Mouse (Mus musculus) intestine, embryonic 14.5 days (tissue): ENCODE results near the gene Ccdc13. TPM values are rescaled to one million over a fixed set of nuclear protein-coding genes. Genes with fewer than 3 reads are reported as not detected.

Experiments
- ATAC-seq: fragments of 200-750 bp; cut with Nextera tagmentation; replicated peaks from 2 replicates; pipeline ENCODE4 v1.8.0; 2017; ENCODE audit warnings: low read depth, moderate number of reproducible peaks, moderate TSS enrichment, moderate library complexity; ENCODE audit not compliant: low FRiP score, low TSS enrichment
- DNase-seq: peaks from one replicate; pipeline ENCODE4 v3.0.0-alpha.2; 2018; ENCODE audit warnings: low spot score
- H3K27ac ChIP-seq: fragments of 300-500 bp; sonication (generic); 2 replicates; pipeline ENCODE4 v1.5.1; 2014; ENCODE audit warnings: low read depth, mild to moderate bottlenecking, control low read depth
- H3K27me3 ChIP-seq: fragments of 300-500 bp; sonication (generic); replicated peaks from 2 replicates; pipeline ENCODE4 v1.6.1; 2014; ENCODE audit warnings: low read length, control low read depth; ENCODE audit not compliant: control insufficient read depth, insufficient read depth
- H3K36me3 ChIP-seq: fragments of 300-500 bp; sonication (generic); 2 replicates; pipeline ENCODE4 v1.6.1; 2014; ENCODE audit warnings: low read length, control low read depth; ENCODE audit not compliant: control insufficient read depth, insufficient read depth
- H3K4me1 ChIP-seq: fragments of 300-500 bp; sonication (generic); replicated peaks from 2 replicates; pipeline ENCODE4 v1.6.1; 2014; ENCODE audit warnings: low read length, control low read depth, mixed read lengths; ENCODE audit not compliant: control insufficient read depth, insufficient read depth
- H3K4me2 ChIP-seq: fragments of 300-500 bp; sonication (generic); 2 replicates; pipeline ENCODE4 v1.6.1; 2014; ENCODE audit warnings: low read length
- H3K4me3 ChIP-seq: fragments of 300-500 bp; sonication (generic); 2 replicates; pipeline ENCODE4 v1.5.1; 2014; ENCODE audit warnings: low read depth, low read length, control low read depth, mixed read lengths
- H3K9ac ChIP-seq: fragments of 300-500 bp; sonication (generic); 2 replicates; pipeline ENCODE4 v1.6.1; 2014; ENCODE audit warnings: mild to moderate bottlenecking, low read length
- H3K9me3 ChIP-seq: fragments of 300-500 bp; sonication (generic); 2 replicates; pipeline ENCODE4 v1.6.1; 2016; ENCODE audit warnings: low read length, control low read depth; ENCODE audit not compliant: control insufficient read depth
- WGBS: fragments of 180-500 bp; shearing (Covaris S2); extraction: QIAGEN DNeasy Blood & Tissue Kit; methylation state at CpG from one replicate; pipeline ENCODE4 v1.1.7; 2014; 5-methylcytosine and 5-hydroxymethylcytosine counted together
- polyA plus RNA-seq: library from polyadenylated mRNA; unstranded; fragments of >200 nt; fragmentation: Nextera tagmentation; extraction: Ambion mirVana; gene quantifications from 2 replicates; pipeline ENCODE4 v1.2.1, GENCODE M21; 2014

Ccdc13 gene
- polyA plus RNA-seq, 1 experiment from 2014 or later = 1.9 TPM

GRCm38 (mm10) chr9:121762248-121762647, 77.0 kb downstream of the Ccdc13 start:
- no peak for DNase-seq
- Histone ChIP-seq H3K4me1 (peaks cover 26% of the 10 kb centered on the region), H3K9ac (no peak overlapping the region), H3K27me3 (no peaks in the 10 kb centered on the region), H3K9me3 (no peaks in the 10 kb centered on the region), H3K4me3 (no peak overlapping the region), H3K36me3 (peaks cover 49% of the 10 kb centered on the region), H3K4me2 (no peak overlapping the region), H3K27ac (no peak overlapping the region; the same call in 1 of the 2 replicates)
- WGBS = 90% methylated on average over 10 of the region's 10 CpGs
- ATAC-seq = no peak

- H3K27me3 ChIP-seq = no peaks in the 10 kb centered on the region
- H3K27ac ChIP-seq = no peak overlapping the region; the same call in 1 of the 2 replicates
- H3K4me3 ChIP-seq = no peak overlapping the region
- DNase-seq (no peak), ATAC-seq (no peak)
- no peaks in the 10 kb centered on the region for H3K9me3 ChIP-seq
- H3K9ac ChIP-seq = no peak overlapping the region
- peaks cover 48% of the 10 kb centered on the region for H3K36me3 ChIP-seq
- no peak overlapping the region for H3K4me2 ChIP-seq
- H3K4me1 ChIP-seq = peaks cover 26% of the 10 kb centered on the region
- 61% methylated on average over 8 of the region's 8 CpGs for WGBS
Measured at GRCm38 (mm10) chr9:121761787-121762186, 77.5 kb downstream of the Ccdc13 start.

DNA sequence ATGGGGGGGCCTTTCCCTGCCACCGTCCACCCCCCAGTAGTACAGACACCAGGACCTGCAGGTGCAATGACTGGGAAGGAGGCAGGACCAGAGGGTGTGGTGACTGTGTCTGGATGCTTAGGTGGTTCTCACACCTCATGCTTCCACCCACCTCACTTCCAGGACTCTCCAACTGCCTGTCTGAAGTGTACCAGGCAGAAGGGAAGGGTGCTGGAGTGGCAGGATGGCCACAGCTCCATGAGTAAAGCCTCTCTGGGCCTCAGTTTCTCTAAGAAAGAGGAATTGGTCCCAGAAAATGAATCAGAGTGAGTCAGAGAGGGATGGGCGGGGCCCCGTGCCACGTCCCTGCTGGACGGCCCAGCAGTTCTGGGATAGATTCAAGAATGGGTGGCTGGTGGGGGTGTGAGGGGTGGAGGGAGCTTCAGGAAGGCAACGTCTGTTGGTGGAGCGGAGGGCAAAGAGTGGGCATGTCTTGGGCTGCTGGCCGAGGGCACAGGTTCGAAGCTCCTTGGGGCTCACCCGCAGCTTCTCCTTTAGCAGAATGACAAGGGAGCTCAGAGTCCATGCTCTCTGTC, 78.1 kb downstream of the Ccdc13 start:
- peak overlapping the region; percentile 92; the same call in 1 of the 2 replicates for H3K27ac ChIP-seq
- ATAC-seq (no peak), DNase-seq (peak; percentile 64)
- peaks cover 26% of the 10 kb centered on the region for H3K4me1 ChIP-seq
- no peaks in the 10 kb centered on the region for H3K9me3 ChIP-seq
- WGBS = 59% methylated on average over 10 of the region's 10 CpGs
- H3K36me3 ChIP-seq = peaks cover 47% of the 10 kb centered on the region
- H3K27me3 ChIP-seq = no peaks in the 10 kb centered on the region
- no peak overlapping the region; the same call in 1 of the 2 replicates for H3K9ac ChIP-seq
- H3K4me3 ChIP-seq = peak overlapping the region; percentile 75
- H3K4me2 ChIP-seq = peak overlapping the region; percentile 92

DNA sequence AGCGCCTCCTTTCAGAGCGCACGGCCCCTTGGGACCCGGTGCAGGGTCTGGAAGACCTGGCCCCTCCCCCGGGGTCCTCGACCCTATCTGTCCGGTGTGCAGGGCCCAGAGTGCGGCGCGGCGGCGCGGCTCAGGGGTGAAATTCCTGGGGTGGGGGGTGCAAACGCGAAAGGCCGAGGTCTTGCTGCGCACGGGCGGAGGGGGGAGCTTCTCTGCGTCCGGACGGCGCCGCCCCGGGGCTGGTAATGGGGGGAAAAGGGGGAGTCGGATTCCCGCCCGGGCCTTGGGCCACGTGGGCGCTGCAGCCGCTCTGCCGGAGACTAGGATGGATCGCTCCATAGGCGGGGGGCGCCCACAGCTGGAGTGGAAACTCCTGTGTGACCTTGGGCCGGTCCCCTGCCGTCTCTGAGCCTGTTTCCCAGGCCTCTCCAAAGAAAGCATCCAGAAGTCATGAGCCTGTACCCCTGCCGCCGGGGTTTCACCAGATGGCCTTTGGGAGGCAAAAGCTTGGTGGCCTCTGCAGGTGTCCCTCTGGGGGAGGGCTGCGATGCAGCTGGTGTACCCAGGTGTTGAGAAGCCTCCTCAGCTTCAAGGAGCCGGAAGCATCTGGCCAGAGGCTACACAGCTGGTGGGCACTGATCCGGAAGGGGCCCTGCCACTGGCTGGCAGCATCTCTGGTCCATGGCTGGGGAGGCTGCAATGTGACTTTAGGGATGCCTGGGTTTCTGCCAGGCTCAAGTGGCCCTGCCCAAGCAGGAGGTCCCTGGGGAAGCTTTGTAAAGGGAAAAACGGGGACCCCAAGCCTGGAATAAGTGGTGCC, 78.8 kb downstream of the Ccdc13 start:
- Histone ChIP-seq H3K36me3 (peaks cover 47% of the 10 kb centered on the region), H3K27ac (peak overlapping the region; percentile 92), H3K9me3 (no peaks in the 10 kb centered on the region), H3K4me2 (peak overlapping the region; percentile 92), H3K4me1 (peaks cover 26% of the 10 kb centered on the region), H3K4me3 (peak overlapping the region; percentile 75), H3K9ac (peak overlapping the region; percentile 95), H3K27me3 (no peaks in the 10 kb centered on the region)
- ATAC-seq (peak; percentile 71), DNase-seq (peak; percentile 90)
- WGBS = 2% methylated on average over 41 of the region's 43 CpGs

- H3K4me3 ChIP-seq = peak within 1 kb of the TSS; percentile 75
- no peaks in the 10 kb centered on the region for H3K27me3 ChIP-seq
- peak within 1 kb of the TSS; percentile 92 for H3K4me2 ChIP-seq
- H3K9me3 ChIP-seq = no peaks in the 10 kb centered on the region
- under 1% methylated on average over 83 of the region's 97 CpGs for WGBS
- DNase-seq (peak; percentile 84), ATAC-seq (peak; percentile 80)
- peaks cover 47% of the 10 kb centered on the region for H3K36me3 ChIP-seq
- peaks cover 26% of the 10 kb centered on the region for H3K4me1 ChIP-seq
- H3K9ac ChIP-seq = peak within 1 kb of the TSS; percentile 95
- H3K27ac ChIP-seq = peak within 1 kb of the TSS; percentile 92
Measured at GRCm38 (mm10) chr9:121759091-121760081, 79.9 kb downstream of the Ccdc13 start, which contains the start of gene Zfp651. TSS of gene Zfp651 (plus strand) at chr9:121759330.

- peak; percentile 69 for DNase-seq
- peak overlapping the region; percentile 75 for H3K4me3 ChIP-seq
- H3K4me2 ChIP-seq = peak overlapping the region; percentile 92
- no peaks in the 10 kb centered on the region for H3K27me3 ChIP-seq
- WGBS = 50% methylated on average over 10 of the region's 10 CpGs
- ATAC-seq = no peak
- no peaks in the 10 kb centered on the region for H3K9me3 ChIP-seq
- H3K27ac ChIP-seq = no peak overlapping the region
- H3K9ac ChIP-seq = peak overlapping the region; percentile 95
- H3K36me3 ChIP-seq = peaks cover 47% of the 10 kb centered on the region
- H3K4me1 ChIP-seq = peaks cover 26% of the 10 kb centered on the region
Measured at GRCm38 (mm10) chr9:121757835-121758814, 81.1 kb downstream of the Ccdc13 start.

DNA sequence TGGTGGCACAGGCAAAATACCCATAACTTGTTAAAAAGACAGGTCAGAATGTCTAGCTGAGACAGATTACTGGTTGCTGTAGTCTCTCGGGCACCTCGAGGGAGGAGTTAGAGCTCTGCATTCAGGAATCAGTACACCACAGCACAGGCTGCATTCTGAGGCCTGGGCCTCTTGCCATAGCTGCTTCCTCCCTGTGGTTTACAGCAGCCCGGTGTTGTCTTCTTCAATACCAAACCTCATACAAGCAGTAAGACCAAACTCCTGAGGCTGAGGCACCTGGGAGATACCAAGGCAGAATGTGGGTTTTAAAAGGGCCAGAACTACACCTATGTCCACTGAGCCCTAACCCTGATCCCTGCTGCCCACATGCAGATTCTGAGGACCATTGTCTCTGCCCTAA, 81.8 kb downstream of the Ccdc13 start:
- no peaks in the 10 kb centered on the region for H3K27me3 ChIP-seq

More for the DNA sequence above, 81.8 kb downstream of the Ccdc13 start:
- peak; percentile 57 for DNase-seq
- WGBS = 60% methylated on average over 3 of the region's 3 CpGs
- Histone ChIP-seq H3K27ac (no peak overlapping the region), H3K9me3 (no peaks in the 10 kb centered on the region), H3K9ac (0 out of 2 replicates have a peak overlapping the region, but pooled peaks have one; percentile 1), H3K4me1 (peaks cover 26% of the 10 kb centered on the region), H3K36me3 (peaks cover 47% of the 10 kb centered on the region), H3K4me2 (no peak overlapping the region), H3K4me3 (no peak overlapping the region)
- no peak for ATAC-seq
